Mouse (Mus musculus) kidney, embryonic 16.5 days (tissue): ENCODE data around the gene Hira. TPM values are rescaled to one million over a fixed set of nuclear protein-coding genes. Genes with fewer than 3 reads are reported as not detected.
"Not testable (repeated sequence)": the region's sequence is repeated elsewhere in the genome, so short reads cannot be mapped to it uniquely, and the experiment has no call there.

Experiments
- ATAC-seq: fragments of 200-750 bp; cut with Nextera tagmentation; 2 replicates; pipeline ENCODE4 v1.8.0; 2017; ENCODE audit warnings: moderate TSS enrichment; ENCODE audit not compliant: low FRiP score, low TSS enrichment
- H3K27ac ChIP-seq: fragments of 300-500 bp; sonication (generic); 2 replicates; pipeline ENCODE4 v1.5.1; 2014; ENCODE audit warnings: low read length
- H3K27me3 ChIP-seq: fragments of 300-500 bp; sonication (generic); 2 replicates; pipeline ENCODE4 v1.6.1; 2014; ENCODE audit warnings: low read length, control low read depth, mixed read lengths; ENCODE audit not compliant: insufficient read depth
- H3K36me3 ChIP-seq: fragments of 300-500 bp; sonication (generic); 2 replicates; pipeline ENCODE4 v1.6.1; 2014; ENCODE audit warnings: low read length, control low read depth, mixed read lengths; ENCODE audit not compliant: insufficient read depth
- H3K4me1 ChIP-seq: fragments of 300-500 bp; sonication (generic); 2 replicates; pipeline ENCODE4 v1.6.1; 2014; ENCODE audit warnings: low read length, control low read depth, mixed read lengths; ENCODE audit not compliant: insufficient read depth
- H3K4me2 ChIP-seq: fragments of 300-500 bp; sonication (generic); replicated peaks from 2 replicates; pipeline ENCODE4 v1.6.1; 2014; ENCODE audit warnings: low read depth, low read length
- H3K4me3 ChIP-seq: fragments of 300-500 bp; sonication (generic); 2 replicates; pipeline ENCODE4 v1.5.1; 2014; ENCODE audit warnings: mild to moderate bottlenecking, low read length
- H3K9ac ChIP-seq: fragments of 300-500 bp; sonication (generic); replicated peaks from 2 replicates; pipeline ENCODE4 v1.6.1; 2014; ENCODE audit warnings: low read length
- H3K9me3 ChIP-seq: fragments of 300-500 bp; sonication (generic); 2 replicates; pipeline ENCODE4 v1.6.1; 2016; ENCODE audit warnings: low read length, control low read depth
- WGBS: fragments of 180-500 bp; shearing (Covaris S2); extraction: QIAGEN DNeasy Blood & Tissue Kit; methylation state at CpG from one replicate; pipeline ENCODE4 v1.1.7; 2014; 5-methylcytosine and 5-hydroxymethylcytosine counted together
- polyA plus RNA-seq: library from polyadenylated mRNA; unstranded; fragments of >200 nt; fragmentation: Nextera tagmentation; extraction: Ambion mirVana; gene quantifications from 2 replicates; pipeline ENCODE4 v1.2.1, GENCODE M21; 2015

The Hira gene
- polyA plus RNA-seq, 1 experiment from 2014 or later = 9.9 TPM

DNA sequence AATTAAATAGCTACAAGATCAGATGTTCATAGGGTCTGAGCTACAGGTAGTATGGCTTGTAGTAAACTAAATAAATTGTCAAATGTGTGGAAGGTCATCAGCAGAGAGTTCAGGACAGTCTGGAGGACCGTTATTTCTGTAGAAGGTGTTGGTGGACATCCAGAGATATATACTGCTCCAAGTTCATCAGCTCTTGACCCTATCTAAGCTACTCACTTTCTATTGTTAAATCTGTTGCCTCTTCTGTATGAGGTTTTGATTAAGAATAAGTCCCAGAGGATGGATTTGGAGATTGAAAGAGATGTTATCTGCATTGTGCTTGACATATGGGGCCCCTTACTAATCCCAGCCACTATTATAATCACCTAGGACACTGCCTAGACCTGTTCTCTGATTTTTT, 129.9 kb downstream of the Hira start:
- no peak overlapping the region for H3K9ac ChIP-seq
- no peaks in the 10 kb centered on the region; the same call in 1 of the 2 replicates for H3K27me3 ChIP-seq
- no peak for ATAC-seq
- H3K4me2 ChIP-seq = no peak overlapping the region
- WGBS = 55% methylated on average over 1 of the region's 1 CpGs
- H3K36me3 ChIP-seq = no peaks in the 10 kb centered on the region
- H3K4me1 ChIP-seq = no peaks in the 10 kb centered on the region
- H3K27ac ChIP-seq = no peak overlapping the region
- H3K4me3 ChIP-seq = no peak overlapping the region
- no peaks in the 10 kb centered on the region for H3K9me3 ChIP-seq

- not testable (repeated sequence) for H3K9me3 ChIP-seq, H3K4me1 ChIP-seq, ATAC-seq, H3K9ac ChIP-seq, H3K4me2 ChIP-seq, H3K4me3 ChIP-seq, H3K27me3 ChIP-seq, H3K36me3 ChIP-seq, H3K27ac ChIP-seq
- 53% methylated on average over 1 of the region's 1 CpGs for WGBS
These were observed 130.4 kb downstream of the Hira start for GRCm38 (mm10) chr16:19007186-19007591.

DNA sequence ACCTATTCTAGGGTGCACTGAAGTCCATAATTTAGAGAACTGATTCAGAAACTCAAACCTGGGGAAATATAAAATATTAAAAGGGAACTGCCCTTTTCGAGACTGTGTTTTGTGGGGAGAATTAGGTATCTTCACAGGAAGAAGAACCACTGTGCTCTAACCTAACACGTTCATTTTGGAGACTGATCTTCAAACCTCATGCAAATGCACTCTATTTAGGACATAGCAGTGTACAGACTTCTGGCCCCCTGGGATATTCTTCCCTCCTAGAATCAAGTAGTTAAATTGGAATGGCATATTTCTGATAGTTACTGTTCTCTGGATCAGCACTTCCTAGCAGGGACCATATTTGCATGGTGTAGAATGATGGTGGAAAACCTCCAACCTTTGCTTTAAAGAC, 133.9 kb downstream of the Hira start:
- H3K9me3 ChIP-seq = no peaks in the 10 kb centered on the region
- WGBS = 79% methylated on average over 2 of the region's 2 CpGs
- ATAC-seq = no peak
- H3K4me1 ChIP-seq = no peaks in the 10 kb centered on the region
- no peak overlapping the region for H3K27ac ChIP-seq
- H3K27me3 ChIP-seq = no peaks in the 10 kb centered on the region; the same call in 1 of the 2 replicates
- no peak overlapping the region for H3K4me2 ChIP-seq
- H3K36me3 ChIP-seq = no peaks in the 10 kb centered on the region
- no peak overlapping the region for H3K4me3 ChIP-seq
- no peak overlapping the region for H3K9ac ChIP-seq

DNA sequence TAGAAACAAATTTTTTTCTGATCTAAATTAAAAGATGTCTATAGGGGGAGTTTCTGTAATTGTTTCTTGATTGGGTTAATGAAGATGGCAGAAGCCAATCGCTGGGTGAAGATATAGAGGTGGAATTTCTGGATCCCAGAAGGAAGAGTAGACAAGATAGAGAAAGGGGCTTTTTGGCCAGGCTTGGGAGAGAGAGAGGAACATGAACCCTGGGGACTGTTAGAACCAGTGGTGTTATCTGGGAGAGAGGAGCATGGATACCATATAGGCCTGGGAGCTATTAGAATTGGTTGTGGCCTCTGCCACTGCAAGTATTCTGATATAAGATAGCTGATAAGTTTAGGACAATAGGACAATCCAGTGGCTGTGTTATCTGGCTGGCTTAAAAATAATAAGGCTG, 136.7 kb downstream of the Hira start:
- Histone ChIP-seq H3K4me2 (no peak overlapping the region), H3K4me1 (no peaks in the 10 kb centered on the region), H3K36me3 (no peaks in the 10 kb centered on the region), H3K27me3 (no peaks in the 10 kb centered on the region; the same call in 1 of the 2 replicates), H3K9ac (no peak overlapping the region), H3K4me3 (no peak overlapping the region), H3K27ac (no peak overlapping the region), H3K9me3 (no peaks in the 10 kb centered on the region)
- 76% methylated on average over 1 of the region's 1 CpGs for WGBS
- no peak for ATAC-seq

DNA sequence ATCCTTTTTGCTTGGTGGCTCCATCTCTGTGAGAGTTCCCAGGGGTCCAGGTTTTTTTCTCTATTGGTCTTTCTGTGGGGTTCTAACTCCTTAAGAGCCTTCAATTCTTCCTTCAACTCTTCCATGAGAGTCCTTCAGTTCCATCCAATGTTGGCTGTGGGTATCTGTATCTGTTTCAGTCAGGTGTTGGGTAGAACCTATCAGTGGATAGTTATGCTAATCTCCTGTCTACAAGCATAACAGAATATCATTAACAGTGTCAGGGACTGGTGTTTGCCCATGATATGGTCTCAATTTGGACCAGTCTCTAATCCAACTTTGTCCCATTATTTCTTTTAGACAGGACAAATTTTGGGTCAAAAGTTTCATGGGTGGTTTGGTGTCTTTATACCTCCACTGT, 137.8 kb downstream of the Hira start:
- no peak overlapping the region for H3K27ac ChIP-seq
- H3K27me3 ChIP-seq = no peaks in the 10 kb centered on the region; the same call in 1 of the 2 replicates
- H3K4me3 ChIP-seq = no peak overlapping the region
- no peaks in the 10 kb centered on the region for H3K9me3 ChIP-seq
- ATAC-seq = no peak
- no peak overlapping the region for H3K9ac ChIP-seq
- no peaks in the 10 kb centered on the region for H3K4me1 ChIP-seq
- H3K4me2 ChIP-seq = no peak overlapping the region
- no peaks in the 10 kb centered on the region for H3K36me3 ChIP-seq

Other genes with a start within 250 kb of the Hira start
- gene Sept5, start 247.1 kb upstream of the Hira start, polyA plus RNA-seq = 17.9 and 21.4 TPM in 2 replicates
- 113 and 128 TPM in 2 replicates for gene Cldn5, start 100.2 kb upstream of the Hira start, polyA plus RNA-seq
- gene Ufd1, start 65.3 kb upstream of the Hira start, polyA plus RNA-seq = 83.0 and 89.8 TPM in 2 replicates
- 52.1 and 53.1 TPM in 2 replicates for gene Cdc45, start 65.0 kb upstream of the Hira start, polyA plus RNA-seq
- 50.5 and 51.9 TPM in 2 replicates for gene 2510002D24Rik, start 40.5 kb upstream of the Hira start, polyA plus RNA-seq
- not detected in 2 replicates for gene Gm28539, start 40.5 kb upstream of the Hira start, polyA plus RNA-seq
- 99.2 and 99.9 TPM in 2 replicates for gene Mrpl40, start 175 bp upstream of the Hira start, polyA plus RNA-seq